Mouse (Mus musculus) heart, postnatal 14 days (tissue): Measurements from ENCODE around the gene Mrs2. TPM values are rescaled to one million over a fixed set of nuclear protein-coding genes. Genes with fewer than 3 reads are reported as not detected.

Experiments used
- total RNA-seq, 2 experiments: library from RNA; stranded (reverse); gene quantifications; 2 replicates each; pipeline ENCODE4 v1.2.3; 2021

Gene Mrs2
- total RNA-seq, 2 experiments from 2014 or later: 42.3 to 51.0 TPM

Other genes with a start within 250 kb of the Mrs2 start
- gene BC005537, start 218.7 kb downstream of the Mrs2 start, total RNA-seq: 100 to 1,000 TPM; 138 to 142 TPM
- 100 to 1,000 TPM; 322 to 329 TPM for gene Acot13, start 188.8 kb downstream of the Mrs2 start, total RNA-seq
- 10 to 100 TPM; 15.2 TPM for gene Tdp2, start 188.7 kb downstream of the Mrs2 start, total RNA-seq
- not detected for gene D130043K22Rik, start 175.2 kb downstream of the Mrs2 start, total RNA-seq
- 10 to 100 TPM; 18.2 to 20.5 TPM for gene Aldh5a1, start 82.7 kb downstream of the Mrs2 start, total RNA-seq
- gene Gpld1, start 77.2 kb downstream of the Mrs2 start, total RNA-seq: 1 to 10 TPM; 1.2 to 1.5 TPM
- gene Dcdc2a, start 35.6 kb upstream of the Mrs2 start, total RNA-seq: under 1 TPM in 1 of 2 experiments, not detected in 1; 0.26 TPM